Mouse (Mus musculus) ES-E14 (cell line): Measurements from ENCODE around the gene Fam229a. TPM values are rescaled to one million over a fixed set of nuclear protein-coding genes. Genes with fewer than 3 reads are reported as not detected.

ENCODE experiments used
- DNase-seq: peaks from one replicate; pipeline ENCODE4 v3.0.0-alpha.2; 2013; ENCODE audit warnings: low read depth, low spot score
- H3K27ac ChIP-seq: 2 replicates; pipeline ENCODE4 v1.5.1; 2012; ENCODE audit warnings: low read depth, mild to moderate bottlenecking, low read length, moderate library complexity, mixed read lengths; ENCODE audit not compliant: poor library complexity, insufficient read depth, severe bottlenecking
- H3K36me3 ChIP-seq: 2 replicates; pipeline ENCODE4 v1.6.1; 2012; ENCODE audit warnings: mild to moderate bottlenecking, low read length, moderate library complexity, mixed read lengths; ENCODE audit not compliant: control insufficient read depth, poor library complexity, insufficient read depth, severe bottlenecking
- H3K4me1 ChIP-seq, 2 experiments: fragments of 150-350 bp in 1 of 2; sonication (generic) in 1 of 2; 2 replicates each; pipeline ENCODE4 v1.6.1; 2012; ENCODE audit warnings: low read length in 2 of 2, mild to moderate bottlenecking in 1 of 2, mixed read lengths in 1 of 2; ENCODE audit not compliant: control insufficient read depth in 2 of 2, insufficient read depth in 2 of 2, poor library complexity in 1 of 2
- H3K4me3 ChIP-seq, 2 experiments: fragments of 150-350 bp in 1 of 2; sonication (generic) in 1 of 2; 2 replicates each; pipeline ENCODE4 v1.5.1; 2012; ENCODE audit warnings: low read length in 2 of 2, low read depth in 1 of 2, mild to moderate bottlenecking in 1 of 2, mixed read lengths in 1 of 2; ENCODE audit not compliant: insufficient read depth in 1 of 2, poor library complexity in 1 of 2, severe bottlenecking in 1 of 2
- H3K9ac ChIP-seq: 2 replicates; pipeline ENCODE4 v1.6.1; 2012; ENCODE audit warnings: low read depth, mild to moderate bottlenecking, low read length, mixed read lengths; ENCODE audit not compliant: poor library complexity, insufficient read depth, severe bottlenecking
- H3K9me3 ChIP-seq: fragments of 150-350 bp; sonication (generic); 2 replicates; pipeline ENCODE4 v1.6.1; 2012; ENCODE audit warnings: low read depth, mild to moderate bottlenecking, low read length; ENCODE audit not compliant: control insufficient read depth, insufficient read depth
- CHD2 ChIP-seq: IDR thresholded peaks from 2 replicates; pipeline ENCODE4 v1.6.1; 2014; ENCODE audit warnings: mild to moderate bottlenecking, low read depth, low read length, inconsistent platforms
- HCFC1 ChIP-seq: IDR thresholded peaks from 2 replicates; pipeline ENCODE4 v1.6.1; 2012; ENCODE audit warnings: low read length, inconsistent platforms, borderline replicate concordance; ENCODE audit not compliant: insufficient read depth
- MAFK ChIP-seq: IDR thresholded peaks from 2 replicates; pipeline ENCODE4 v1.6.1; 2014; ENCODE audit warnings: mild to moderate bottlenecking, low read depth, low read length, inconsistent platforms; ENCODE audit not compliant: insufficient read depth
- ZC3H11A ChIP-seq: IDR thresholded peaks from 2 replicates; pipeline ENCODE4 v1.6.1; 2012; ENCODE audit warnings: low read depth, mild to moderate bottlenecking, inconsistent platforms, low read length, borderline replicate concordance
- ZNF384 ChIP-seq: IDR thresholded peaks from 2 replicates; pipeline ENCODE4 v1.6.1; 2012; ENCODE audit warnings: low read depth, low read length, inconsistent platforms
- in situ Hi-C, 2 experiments: fragments of 600-800 bp; cut with MboI; formaldehyde crosslinking; loops; one replicate each; pipeline ENCODE4 v1.15.1; 2025; ENCODE audit warnings: low sequenced_read_pairs in 2 of 2, inconsistent platforms in 1 of 2; ENCODE audit not compliant: unreplicated experiment in 2 of 2
- total RNA-seq: library from RNA; depleted of rRNA; stranded (reverse); fragments of 300-350 nt; gene quantifications from 2 replicates; pipeline ENCODE4 v1.2.3, GENCODE M21; 2012

Fam229a gene
- total RNA-seq, 1 experiment, result not detected

DNA sequence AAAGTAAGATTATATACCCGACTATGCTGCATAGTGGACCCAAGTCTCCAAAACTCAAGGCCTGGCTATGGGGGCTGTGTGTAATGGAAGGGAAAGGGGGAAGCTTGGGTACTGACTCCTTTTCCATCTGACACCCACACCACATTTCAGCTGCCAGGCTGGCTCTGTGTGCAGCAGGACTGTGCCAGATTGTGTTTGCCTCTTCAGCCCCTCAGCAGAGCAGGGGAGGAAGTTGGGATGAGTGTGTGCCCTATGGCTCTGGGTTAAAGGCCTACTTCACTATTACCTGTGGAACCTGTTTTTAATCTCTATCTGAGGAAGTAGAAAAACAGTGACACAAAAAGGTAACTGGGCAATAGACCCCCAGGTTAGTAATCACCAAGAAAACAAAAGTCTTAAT lies 9.9 kb upstream of the Fam229a start:
- Histone ChIP-seq H3K4me3 (no peak overlapping the region), H3K9me3 (no peaks in the 10 kb centered on the region), H3K9ac (no peak overlapping the region), H3K4me1 (no peaks in the 10 kb centered on the region), H3K27ac (no peak overlapping the region), H3K36me3 (peaks cover 12% of the 10 kb centered on the region)
- no peak for DNase-seq
- in situ Hi-C loops, result no loop called here
- TF ChIP-seq CHD2, result no peak
- TF ChIP-seq MAFK, result no peak

- TF ChIP-seq MAFK (no peak), ZC3H11A (no peak), CHD2 (no peak), HCFC1 (no peak), ZNF384 (no peak)
- DNase-seq, result no peak
Measured at GRCm38 (mm10) chr4:129494681-129495080, 3.7 kb downstream of the Fam229a start.

DNA sequence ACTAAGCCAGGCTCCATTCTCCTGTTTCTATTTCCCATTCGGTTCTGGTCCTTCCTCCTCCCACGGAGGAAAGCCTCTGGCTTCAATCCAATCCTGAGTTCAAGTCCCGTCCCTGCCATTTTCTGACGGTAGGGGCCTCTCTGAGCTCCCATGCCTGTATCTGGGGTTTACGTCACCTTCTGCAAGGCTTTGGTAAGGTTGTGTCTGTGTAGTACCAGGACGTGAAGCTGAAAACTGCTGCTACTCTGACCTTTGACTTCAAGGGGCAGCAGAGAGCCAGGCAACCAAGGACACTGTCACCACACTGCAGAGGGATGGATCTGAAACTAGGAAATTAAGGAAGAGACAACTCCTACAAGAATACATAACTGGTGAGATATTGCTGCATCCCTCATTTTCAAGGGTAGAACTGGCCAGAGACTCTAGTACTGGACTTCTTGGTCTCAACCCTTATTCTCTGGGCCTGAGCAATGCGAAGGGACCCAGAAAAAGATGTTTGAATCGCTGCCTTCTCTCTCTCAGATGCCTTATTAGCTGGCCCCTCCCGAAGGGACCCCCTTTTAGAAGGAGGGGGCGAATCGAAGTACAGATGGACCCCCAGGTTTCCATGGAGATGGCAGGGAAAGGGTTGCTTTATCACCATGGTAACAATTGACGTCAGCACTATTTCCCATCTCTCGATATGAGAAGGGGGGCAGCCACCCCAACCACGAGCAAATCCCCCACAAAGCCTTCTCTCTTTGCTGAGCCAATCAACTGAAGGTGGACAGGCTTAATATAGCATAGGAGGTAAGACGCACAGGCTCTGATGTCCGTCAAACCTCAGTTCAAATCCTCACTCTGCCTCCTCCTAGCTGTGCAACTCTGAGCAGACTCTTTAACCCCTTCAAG lies 4.9 kb downstream of the Fam229a start:
- in situ Hi-C loops, result no loop called here
- Histone ChIP-seq H3K9ac (no peak overlapping the region), H3K36me3 (no peaks in the 10 kb centered on the region), H3K27ac (no peak overlapping the region), H3K4me3 (no peak overlapping the region), H3K9me3 (no peaks in the 10 kb centered on the region), H3K4me1 (peaks cover 4 to 14% of the 10 kb centered on the region in 2 experiments; a peak in 3 of 4 replicates)
- no peak for DNase-seq
- TF ChIP-seq HCFC1 (no peak), ZC3H11A (no peak), ZNF384 (no peak), CHD2 (no peak), MAFK (no peak)

More at GRCm38 (mm10) chr4:129494681-129495080, 3.7 kb downstream of the Fam229a start:
- Histone ChIP-seq H3K9ac (no peak overlapping the region), H3K36me3 (no peaks in the 10 kb centered on the region), H3K4me1 (peaks cover 6 to 16% of the 10 kb centered on the region in 2 experiments), H3K27ac (no peak overlapping the region), H3K9me3 (no peaks in the 10 kb centered on the region), H3K4me3 (no peak overlapping the region)
- in situ Hi-C loops, result no loop called here

DNA sequence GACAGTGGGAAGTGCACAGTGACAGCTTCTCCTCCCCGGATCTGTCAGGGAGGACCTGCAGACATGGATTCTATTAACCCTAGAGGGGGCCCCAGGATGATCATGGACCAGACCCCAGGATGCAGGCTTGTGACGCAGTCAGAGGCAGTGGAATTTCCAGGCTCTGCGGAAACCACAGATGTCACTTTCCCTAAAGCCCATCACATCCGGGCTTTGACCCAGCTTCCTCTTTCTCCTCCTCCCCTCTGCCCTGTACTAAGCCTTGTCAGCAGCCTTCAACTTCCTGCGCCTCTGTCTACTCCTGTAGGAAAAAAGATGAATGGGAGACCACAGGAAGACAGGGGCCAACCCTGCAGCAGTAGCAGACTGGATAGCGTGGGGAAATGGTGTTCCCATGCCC lies 5.6 kb downstream of the Fam229a start:
- TF ChIP-seq ZNF384 (no peak), CHD2 (no peak), HCFC1 (no peak), MAFK (no peak)
- no peak for DNase-seq
- Histone ChIP-seq H3K9me3 (no peaks in the 10 kb centered on the region), H3K9ac (no peak overlapping the region), H3K4me1 (peaks cover 7 to 14% of the 10 kb centered on the region in 2 experiments), H3K36me3 (no peaks in the 10 kb centered on the region), H3K27ac (no peak overlapping the region), H3K4me3 (no peak overlapping the region)
- in situ Hi-C loops, result no loop called here
